Mouse (Mus musculus) thymus, adult 2 months (tissue): ENCODE data around the gene Cipc. TPM values are rescaled to one million over a fixed set of nuclear protein-coding genes. Genes with fewer than 3 reads are reported as not detected.

Source experiments
- DNase-seq: peaks from one replicate; pipeline ENCODE4 v3.0.0; 2021
- H3K27ac ChIP-seq: fragments of 200-500 bp; 2 replicates; pipeline ENCODE4 v1.5.1; 2012; ENCODE audit warnings: low read length, control low read depth; ENCODE audit not compliant: control insufficient read depth, insufficient read depth
- H3K27me3 ChIP-seq: fragments of 200-500 bp; 2 replicates; pipeline ENCODE4 v1.6.1; 2012; ENCODE audit warnings: mild to moderate bottlenecking, low read length, moderate library complexity, mixed read lengths; ENCODE audit not compliant: control insufficient read depth, insufficient read depth
- H3K36me3 ChIP-seq: fragments of 200-500 bp; 2 replicates; pipeline ENCODE4 v1.6.1; 2012; ENCODE audit warnings: mild to moderate bottlenecking, low read length, moderate library complexity; ENCODE audit not compliant: control insufficient read depth, insufficient read depth
- H3K4me1 ChIP-seq: fragments of 200-500 bp; replicated peaks from 2 replicates; pipeline ENCODE4 v1.6.1; 2012; ENCODE audit warnings: low read length; ENCODE audit not compliant: control insufficient read depth, insufficient read depth
- H3K4me3 ChIP-seq: fragments of 200-500 bp; 2 replicates; pipeline ENCODE4 v1.5.1; 2012; ENCODE audit warnings: mild to moderate bottlenecking, low read length, control low read depth, moderate library complexity; ENCODE audit not compliant: control insufficient read depth, insufficient read depth
- CTCF ChIP-seq: fragments of 200-500 bp; IDR thresholded peaks from 2 replicates; pipeline ENCODE4 v1.5.1; 2012; ENCODE audit warnings: mild to moderate bottlenecking, control low read depth, low read length, moderate library complexity, borderline replicate concordance; ENCODE audit not compliant: control insufficient read depth, poor library complexity, insufficient read depth; ENCODE audit errors: extremely low read depth
- POLR2A ChIP-seq: fragments of 200-500 bp; IDR thresholded peaks from 2 replicates; pipeline ENCODE4 v1.6.1; 2012; ENCODE audit warnings: mild to moderate bottlenecking, low read length, control low read depth, moderate library complexity; ENCODE audit not compliant: control insufficient read depth, poor library complexity, insufficient read depth; ENCODE audit errors: extremely low read depth
- WGBS: fragments of 180-500 bp; shearing (Covaris S2); methylation state at CpG from one replicate; pipeline ENCODE4 v1.1.7; 2018; 5-methylcytosine and 5-hydroxymethylcytosine counted together
- polyA plus RNA-seq: library from polyadenylated mRNA; depleted of rRNA; stranded (reverse); fragments of >200 nt; gene quantifications from 2 replicates; pipeline ENCODE4 v1.2.3, GENCODE M21; 2012

Gene Cipc
- polyA plus RNA-seq, 1 experiment: 43.8 TPM

DNA sequence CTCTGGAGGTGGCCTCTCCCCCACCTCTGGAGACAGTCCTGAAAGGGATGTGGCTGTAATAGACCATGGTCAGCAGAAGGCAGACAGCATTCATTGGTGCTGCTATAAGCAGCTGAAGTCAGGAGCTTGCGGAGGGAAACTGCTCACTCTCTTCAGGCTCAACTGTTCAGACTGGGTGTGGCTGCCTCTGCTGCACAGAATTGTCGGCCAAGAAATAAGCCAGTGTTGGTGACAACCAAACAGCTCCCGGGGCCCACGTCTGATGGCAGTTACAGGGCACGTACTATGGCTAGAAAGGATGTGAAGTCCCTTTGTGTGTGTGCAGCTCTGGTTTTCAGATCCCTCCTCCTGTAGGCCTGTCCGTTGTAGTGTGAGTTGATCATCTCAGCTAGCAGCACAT, 32.1 kb upstream of the Cipc start:
- DNase-seq: no peak
- no peak for TF ChIP-seq CTCF
- TF ChIP-seq POLR2A: no peak
- H3K4me3 ChIP-seq: no peak overlapping the region
- WGBS: 24% methylated on average over 6 of the region's 6 CpGs
- H3K27ac ChIP-seq: no peak overlapping the region
- H3K4me1 ChIP-seq: peaks cover 24% of the 10 kb centered on the region
- no peaks in the 10 kb centered on the region for H3K27me3 ChIP-seq
- no peaks in the 10 kb centered on the region for H3K36me3 ChIP-seq

DNA sequence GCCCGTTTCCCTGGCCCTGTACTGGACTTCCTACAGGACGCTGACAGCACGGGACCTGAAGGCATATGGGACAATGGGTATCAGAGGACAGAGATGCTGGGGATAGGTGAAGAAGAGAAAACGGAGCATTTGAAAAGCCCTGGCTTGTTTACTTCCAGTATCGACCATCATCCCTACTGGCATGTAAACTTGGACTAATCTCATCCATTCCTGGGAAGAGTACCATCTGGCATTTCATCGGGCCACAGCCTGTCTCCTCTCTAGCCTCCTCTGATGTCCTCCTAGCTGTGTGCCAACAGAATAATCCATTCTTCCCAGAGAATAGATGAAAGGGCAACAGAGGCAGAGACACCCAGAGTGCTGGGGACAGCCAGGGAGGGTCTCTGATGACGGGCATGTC, 31.2 kb upstream of the Cipc start:
- Histone ChIP-seq H3K4me1 (peaks cover 18% of the 10 kb centered on the region), H3K27me3 (no peaks in the 10 kb centered on the region), H3K36me3 (no peaks in the 10 kb centered on the region), H3K4me3 (no peak overlapping the region), H3K27ac (no peak overlapping the region)
- 91% methylated on average over 7 of the region's 7 CpGs for WGBS
- TF ChIP-seq CTCF (no peak), POLR2A (no peak)
- no peak for DNase-seq

DNA sequence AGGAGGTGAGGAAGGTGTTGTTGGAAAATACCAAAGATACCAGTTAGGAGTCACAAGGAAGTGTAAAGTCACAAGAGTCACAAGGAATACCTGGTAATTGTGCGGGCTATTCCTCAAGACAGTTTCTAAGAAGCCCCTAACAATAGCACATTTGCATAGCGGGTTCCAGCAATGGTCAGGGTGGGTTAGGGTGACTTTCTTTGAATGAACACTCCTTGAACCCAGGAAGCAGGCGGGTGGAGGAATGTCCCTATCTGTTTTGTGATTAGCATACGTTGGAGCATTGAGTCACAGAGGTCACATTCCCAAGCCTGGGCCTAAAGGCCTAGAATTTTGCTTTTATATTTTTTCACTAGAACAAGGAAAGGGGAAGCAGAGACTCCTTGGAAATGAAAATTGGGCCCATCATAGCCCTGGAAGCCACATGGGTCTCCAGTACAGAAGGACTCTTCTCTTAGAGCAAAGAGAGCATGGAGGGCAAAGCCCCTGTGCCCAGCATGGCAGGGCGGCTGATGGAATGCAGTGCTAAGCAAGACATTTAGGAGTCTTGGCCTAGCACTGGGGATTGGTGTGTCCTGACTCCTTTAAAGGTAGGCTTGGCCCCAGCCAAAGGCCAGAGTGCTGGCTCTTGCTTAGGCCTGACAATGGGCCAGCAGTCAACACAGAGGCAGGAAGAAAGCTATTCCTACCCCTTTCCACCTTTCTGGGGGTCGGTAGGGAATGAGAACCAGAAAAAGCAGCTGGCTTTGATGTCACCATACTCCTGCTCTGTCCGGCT, 29.9 kb upstream of the Cipc start:
- Histone ChIP-seq H3K4me3 (no peak overlapping the region), H3K4me1 (peaks cover 18% of the 10 kb centered on the region), H3K27ac (no peak overlapping the region), H3K27me3 (no peaks in the 10 kb centered on the region), H3K36me3 (no peaks in the 10 kb centered on the region)
- 95% methylated on average over 7 of the region's 7 CpGs for WGBS
- no peak for DNase-seq
- no peak for TF ChIP-seq POLR2A
- TF ChIP-seq CTCF: no peak

DNA sequence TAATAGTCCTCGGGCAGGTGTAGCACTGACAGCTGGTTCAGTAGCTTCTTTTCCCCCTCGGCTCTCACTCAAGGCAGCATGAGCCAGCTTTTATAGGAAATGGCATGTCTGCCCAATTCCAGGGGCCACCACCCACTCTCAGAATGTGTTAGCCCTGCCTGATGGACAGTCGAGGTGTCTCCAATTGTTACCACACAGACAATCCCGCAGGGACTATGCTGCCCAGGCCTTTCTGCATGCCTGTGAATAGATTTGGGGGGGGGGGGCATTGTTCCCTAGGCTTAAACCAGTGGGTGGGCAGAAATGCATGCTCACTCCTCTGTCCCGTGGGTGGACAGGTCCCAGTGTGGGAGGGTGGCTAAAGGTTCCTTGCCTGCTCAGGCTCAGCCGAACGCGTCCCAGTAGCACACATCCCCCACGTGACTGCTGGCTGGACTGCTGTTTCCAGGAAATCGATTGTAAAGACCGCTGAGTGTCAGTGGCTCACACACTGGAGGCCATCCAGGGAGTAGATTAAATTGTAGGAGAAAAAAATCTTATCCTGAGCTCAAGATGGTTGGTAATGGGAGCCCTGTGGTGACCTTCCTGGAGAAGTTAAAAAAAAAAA, 28.4 kb upstream of the Cipc start:
- H3K4me3 ChIP-seq: no peak overlapping the region
- H3K27me3 ChIP-seq: no peaks in the 10 kb centered on the region
- peaks cover 11% of the 10 kb centered on the region for H3K4me1 ChIP-seq
- no peak for DNase-seq
- no peak for TF ChIP-seq POLR2A
- TF ChIP-seq CTCF: no peak
- no peak overlapping the region for H3K27ac ChIP-seq
- H3K36me3 ChIP-seq: no peaks in the 10 kb centered on the region
- WGBS: 68% methylated on average over 11 of the region's 11 CpGs

DNA sequence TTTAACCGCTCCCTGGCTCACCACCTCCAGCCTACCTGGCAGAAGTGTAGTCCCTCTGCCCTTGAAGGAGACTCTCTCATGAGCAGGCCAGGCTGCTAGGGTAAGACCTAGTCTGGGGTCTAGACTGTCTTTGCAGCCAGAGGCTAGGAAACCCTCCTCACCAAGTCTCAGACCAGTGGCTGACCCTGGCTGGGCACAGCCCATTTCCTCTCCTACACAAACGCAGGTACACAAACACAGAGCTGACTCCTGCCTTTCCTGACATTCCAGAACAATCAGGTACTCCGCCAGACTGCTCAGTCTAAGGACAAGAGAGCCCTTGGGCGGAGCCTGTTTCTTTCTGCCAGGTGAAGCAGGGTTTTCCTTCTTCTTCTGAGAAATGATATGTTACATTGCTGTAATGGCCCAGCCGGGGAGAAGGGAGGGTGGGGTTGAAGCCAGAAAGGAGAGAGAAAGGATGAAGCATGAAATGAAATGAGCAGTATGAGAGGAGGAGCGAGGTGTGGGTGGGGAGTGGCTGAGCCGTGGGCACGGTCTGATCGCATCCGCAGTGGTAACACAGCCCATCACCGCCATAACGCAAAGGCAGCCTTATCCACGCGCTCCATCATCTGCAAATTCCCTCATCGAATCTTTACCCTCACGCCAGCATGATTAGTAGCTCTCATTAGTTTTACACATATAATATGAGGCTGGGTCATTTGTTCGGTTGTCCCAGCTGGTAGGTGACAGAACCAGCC, 27.7 kb upstream of the Cipc start:
- H3K4me3 ChIP-seq: no peak overlapping the region
- DNase-seq: no peak
- H3K36me3 ChIP-seq: no peaks in the 10 kb centered on the region
- peaks cover 8% of the 10 kb centered on the region for H3K4me1 ChIP-seq
- 89% methylated on average over 17 of the region's 17 CpGs for WGBS
- no peak overlapping the region for H3K27ac ChIP-seq
- no peaks in the 10 kb centered on the region for H3K27me3 ChIP-seq
- TF ChIP-seq POLR2A (no peak), CTCF (no peak)

DNA sequence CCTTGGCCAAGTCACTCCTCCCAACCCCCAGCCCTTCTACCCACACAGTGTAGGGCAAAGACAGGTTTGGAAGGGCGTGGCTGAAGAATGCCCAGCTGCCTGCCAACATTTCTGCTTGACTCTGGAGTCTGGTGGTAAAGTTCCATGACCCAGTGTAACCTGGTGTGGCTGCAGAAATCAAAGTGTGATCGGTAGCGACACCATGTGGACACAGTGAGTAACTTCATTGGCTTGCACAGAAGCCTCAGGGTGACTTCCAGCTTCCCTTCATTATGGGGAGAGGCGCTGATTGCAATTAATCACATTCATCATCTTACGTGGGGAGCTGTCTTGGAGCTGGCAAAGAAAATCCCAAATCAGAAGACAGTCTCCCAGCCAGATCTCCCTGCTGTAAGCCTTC, 23.0 kb upstream of the Cipc start:
- peak; percentile 75 for DNase-seq

More for the DNA sequence above, 23.0 kb upstream of the Cipc start:
- H3K27ac ChIP-seq: no peak overlapping the region
- TF ChIP-seq POLR2A (no peak), CTCF (peak; percentile 62; the same call in 1 of the 2 replicates)
- WGBS: 4% methylated on average over 5 of the region's 5 CpGs
- H3K36me3 ChIP-seq: no peaks in the 10 kb centered on the region
- no peaks in the 10 kb centered on the region for H3K27me3 ChIP-seq
- H3K4me3 ChIP-seq: no peak overlapping the region
- H3K4me1 ChIP-seq: no peaks in the 10 kb centered on the region
